Mouse (Mus musculus) liver, embryonic 15.5 days (tissue): ENCODE measurements around the gene Srms. TPM values are rescaled to one million over a fixed set of nuclear protein-coding genes. Genes with fewer than 3 reads are reported as not detected.

ENCODE experiments used
- ATAC-seq: fragments of 200-750 bp; cut with Nextera tagmentation; 2 replicates; pipeline ENCODE4 v1.8.0; 2017; ENCODE audit warnings: moderate number of reproducible peaks, mild to moderate bottlenecking, moderate library complexity; ENCODE audit not compliant: insufficient read depth
- H3K27ac ChIP-seq: fragments of 300-500 bp; sonication (generic); replicated peaks from 2 replicates; pipeline ENCODE4 v1.5.1; 2015; ENCODE audit warnings: mild to moderate bottlenecking, inconsistent platforms
- H3K27me3 ChIP-seq: fragments of 300-500 bp; sonication (generic); 2 replicates; pipeline ENCODE4 v1.6.1; 2015; ENCODE audit warnings: mild to moderate bottlenecking, inconsistent platforms
- H3K36me3 ChIP-seq: fragments of 300-500 bp; sonication (generic); replicated peaks from 2 replicates; pipeline ENCODE4 v1.6.1; 2015; ENCODE audit warnings: moderate library complexity, mild to moderate bottlenecking, inconsistent platforms
- H3K4me1 ChIP-seq: fragments of 300-500 bp; sonication (generic); replicated peaks from 2 replicates; pipeline ENCODE4 v1.6.1; 2015; ENCODE audit warnings: inconsistent platforms
- H3K4me2 ChIP-seq: fragments of 300-500 bp; sonication (generic); 2 replicates; pipeline ENCODE4 v1.6.1; 2015; ENCODE audit warnings: moderate library complexity, mild to moderate bottlenecking, inconsistent platforms
- H3K4me3 ChIP-seq: fragments of 300-500 bp; sonication (generic); replicated peaks from 2 replicates; pipeline ENCODE4 v1.5.1; 2015; ENCODE audit warnings: mild to moderate bottlenecking, inconsistent platforms
- H3K9ac ChIP-seq: fragments of 300-500 bp; sonication (generic); 2 replicates; pipeline ENCODE4 v1.6.1; 2015; ENCODE audit warnings: moderate library complexity, mild to moderate bottlenecking, inconsistent platforms
- H3K9me3 ChIP-seq: fragments of 300-500 bp; sonication (generic); replicated peaks from 2 replicates; pipeline ENCODE4 v1.6.1; 2016; ENCODE audit warnings: inconsistent platforms
- WGBS: fragments of 180-500 bp; shearing (Covaris S2); methylation state at CpG from one replicate; pipeline ENCODE4 v1.1.7; 2015; ENCODE audit warnings: mixed read lengths; ENCODE audit not compliant: insufficient replicate concordance; 5-methylcytosine and 5-hydroxymethylcytosine counted together
- polyA plus RNA-seq: library from polyadenylated mRNA; unstranded; fragments of >200 nt; fragmentation: Nextera tagmentation; extraction: Ambion mirVana; gene quantifications from 2 replicates; pipeline ENCODE4 v1.2.1, GENCODE M21; 2015

Srms gene
- polyA plus RNA-seq, 1 experiment from 2014 or later: 0.32 TPM

GRCm38 (mm10) chr2:181238091-181238610, 25.2 kb upstream of the Srms start:
- ATAC-seq: no peak
- Histone ChIP-seq H3K4me2 (no peak overlapping the region), H3K9ac (no peak overlapping the region), H3K27ac (no peak overlapping the region), H3K27me3 (no peaks in the 10 kb centered on the region), H3K4me1 (peaks cover 38% of the 10 kb centered on the region), H3K9me3 (no peaks in the 10 kb centered on the region), H3K36me3 (peaks cover 71% of the 10 kb centered on the region), H3K4me3 (no peak overlapping the region)
- WGBS: 79% methylated on average over 10 of the region's 10 CpGs

GRCm38 (mm10) chr2:181237251-181238014, 24.4 kb upstream of the Srms start:
- ATAC-seq: no peak
- no peak overlapping the region for H3K9ac ChIP-seq
- no peak overlapping the region for H3K4me2 ChIP-seq
- 83% methylated on average over 17 of the region's 17 CpGs for WGBS
- H3K4me1 ChIP-seq: peaks cover 35% of the 10 kb centered on the region
- H3K9me3 ChIP-seq: no peaks in the 10 kb centered on the region
- H3K36me3 ChIP-seq: peaks cover 78% of the 10 kb centered on the region
- no peak overlapping the region for H3K27ac ChIP-seq
- H3K27me3 ChIP-seq: no peaks in the 10 kb centered on the region
- no peak overlapping the region for H3K4me3 ChIP-seq

DNA sequence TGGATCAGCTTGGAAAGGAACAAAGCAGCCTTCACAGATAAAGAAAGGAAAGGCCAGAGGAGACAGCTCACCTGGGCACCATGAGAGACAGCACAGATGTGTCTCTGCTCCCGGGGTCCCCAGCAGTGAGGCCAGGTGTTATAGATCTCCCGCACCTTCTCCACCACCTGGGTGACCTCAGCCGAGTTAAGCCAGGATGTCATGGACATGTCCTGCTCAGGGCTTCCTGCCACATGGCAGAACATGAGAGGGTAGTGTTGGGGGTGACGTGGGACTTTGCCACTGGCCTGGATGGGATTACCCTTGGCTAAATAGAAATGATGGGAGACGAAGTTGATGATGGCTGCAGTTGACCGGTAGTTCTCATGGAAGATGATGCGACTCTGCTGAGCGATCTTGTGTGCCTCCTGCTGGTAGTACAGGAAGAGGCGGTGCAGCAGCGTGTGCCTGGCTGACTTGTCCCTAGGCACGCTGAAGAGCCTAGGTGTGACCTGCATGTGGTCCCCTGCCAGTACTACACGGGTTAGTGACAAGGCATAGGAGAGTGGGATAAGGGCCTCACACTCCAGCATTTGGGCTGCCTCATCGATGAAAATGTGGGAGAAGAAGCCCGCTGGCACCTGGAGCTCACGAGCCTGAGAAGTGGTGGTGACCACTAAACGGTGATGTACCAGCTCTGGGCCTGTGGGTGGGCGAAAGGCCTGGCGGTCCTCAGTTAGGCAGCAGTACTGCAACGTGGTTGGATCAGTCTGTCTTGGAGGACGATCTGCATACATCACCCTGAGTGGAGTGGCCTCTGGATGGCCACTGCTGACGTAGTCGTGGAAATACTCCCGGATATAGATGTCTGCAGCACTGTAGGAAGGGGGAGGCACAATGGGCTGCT, 22.9 kb upstream of the Srms start:
- Histone ChIP-seq H3K4me2 (no peak overlapping the region), H3K4me1 (peaks cover 20% of the 10 kb centered on the region), H3K27ac (no peak overlapping the region), H3K27me3 (no peaks in the 10 kb centered on the region), H3K36me3 (peaks cover 89% of the 10 kb centered on the region), H3K9ac (no peak overlapping the region), H3K9me3 (no peaks in the 10 kb centered on the region), H3K4me3 (no peak overlapping the region)
- WGBS: 74% methylated on average over 23 of the region's 23 CpGs
- no peak for ATAC-seq

- WGBS: 86% methylated on average over 11 of the region's 11 CpGs
- Histone ChIP-seq H3K9ac (no peak overlapping the region), H3K4me1 (peaks cover 7% of the 10 kb centered on the region), H3K9me3 (no peaks in the 10 kb centered on the region), H3K4me3 (no peak overlapping the region), H3K4me2 (no peak overlapping the region), H3K27ac (no peak overlapping the region), H3K36me3 (peaks cover 91% of the 10 kb centered on the region), H3K27me3 (no peaks in the 10 kb centered on the region)
- ATAC-seq: no peak
Observed at GRCm38 (mm10) chr2:181234680-181235079, 21.7 kb upstream of the Srms start.

DNA sequence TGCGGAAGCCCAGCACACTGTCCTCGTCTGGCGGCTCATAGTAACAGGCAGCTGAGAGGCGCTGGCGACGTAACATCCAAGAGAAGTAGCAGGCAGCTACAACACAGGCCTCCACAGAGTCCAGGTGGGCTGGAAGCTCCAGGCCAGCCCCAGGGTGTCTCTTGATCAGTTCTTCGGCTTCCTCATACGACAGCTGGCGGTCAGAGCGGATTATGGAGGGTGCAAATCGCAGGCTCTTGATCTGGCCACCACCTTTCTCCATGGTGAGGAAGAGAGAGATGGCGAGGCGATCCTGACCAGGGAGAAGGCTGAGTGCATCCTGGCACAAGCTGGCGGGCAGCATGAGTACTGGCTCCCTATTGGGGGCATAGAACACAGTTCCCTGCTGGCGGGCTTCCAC, 20.5 kb upstream of the Srms start:
- H3K27ac ChIP-seq: no peak overlapping the region
- H3K9me3 ChIP-seq: no peaks in the 10 kb centered on the region
- no peaks in the 10 kb centered on the region for H3K4me1 ChIP-seq
- H3K4me2 ChIP-seq: no peak overlapping the region
- WGBS: 86% methylated on average over 15 of the region's 15 CpGs
- no peak for ATAC-seq
- H3K27me3 ChIP-seq: no peaks in the 10 kb centered on the region
- H3K4me3 ChIP-seq: no peak overlapping the region
- peaks cover 96% of the 10 kb centered on the region for H3K36me3 ChIP-seq
- no peak overlapping the region for H3K9ac ChIP-seq

DNA sequence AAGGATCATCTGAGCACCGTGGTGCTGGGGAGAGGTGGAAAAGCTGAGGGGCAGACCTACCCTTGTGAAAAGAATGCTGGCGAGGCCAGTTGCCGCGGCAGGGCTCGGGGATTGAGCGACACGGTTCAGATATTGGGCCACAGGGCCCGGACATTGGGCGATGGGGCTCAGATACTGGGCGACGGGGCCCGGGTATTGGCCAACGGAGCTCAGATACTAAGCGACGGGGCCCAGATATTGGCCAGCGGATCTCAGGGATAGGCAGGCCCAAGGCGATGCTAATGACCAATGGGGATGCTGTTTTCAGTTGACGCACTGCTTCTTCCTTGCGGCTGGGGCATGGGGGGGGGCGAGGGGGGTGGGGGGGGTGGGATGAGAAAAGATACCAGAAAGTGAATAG, 18.2 kb upstream of the Srms start:
- no peak for ATAC-seq
- Histone ChIP-seq H3K36me3 (peaks cover 93% of the 10 kb centered on the region), H3K9me3 (no peaks in the 10 kb centered on the region), H3K4me1 (no peaks in the 10 kb centered on the region), H3K4me3 (no peak overlapping the region), H3K27ac (no peak overlapping the region), H3K4me2 (no peak overlapping the region), H3K9ac (no peak overlapping the region), H3K27me3 (no peaks in the 10 kb centered on the region)
- 76% methylated on average over 20 of the region's 20 CpGs for WGBS

DNA sequence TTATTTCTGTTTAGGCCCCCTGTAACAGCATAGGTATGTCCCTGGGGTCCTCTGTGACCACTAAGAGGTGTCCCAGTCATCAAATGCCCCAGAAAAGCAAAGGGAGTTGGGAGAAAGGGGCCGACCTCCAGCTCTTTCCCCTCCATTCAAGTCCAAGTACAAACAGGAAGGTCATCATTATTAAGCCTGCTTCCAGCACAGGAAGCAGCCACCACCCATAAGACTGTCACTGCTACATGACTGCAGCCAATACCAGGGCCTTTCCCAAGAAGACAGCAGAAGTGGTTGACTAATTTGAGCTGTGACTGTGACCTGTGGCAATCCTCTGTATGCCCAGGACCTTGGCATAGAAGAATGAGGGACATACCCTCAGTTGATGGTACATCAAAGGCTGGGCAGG, 15.3 kb upstream of the Srms start:
- WGBS: 47% methylated on average over 1 of the region's 1 CpGs
- no peak overlapping the region for H3K27ac ChIP-seq

DNA sequence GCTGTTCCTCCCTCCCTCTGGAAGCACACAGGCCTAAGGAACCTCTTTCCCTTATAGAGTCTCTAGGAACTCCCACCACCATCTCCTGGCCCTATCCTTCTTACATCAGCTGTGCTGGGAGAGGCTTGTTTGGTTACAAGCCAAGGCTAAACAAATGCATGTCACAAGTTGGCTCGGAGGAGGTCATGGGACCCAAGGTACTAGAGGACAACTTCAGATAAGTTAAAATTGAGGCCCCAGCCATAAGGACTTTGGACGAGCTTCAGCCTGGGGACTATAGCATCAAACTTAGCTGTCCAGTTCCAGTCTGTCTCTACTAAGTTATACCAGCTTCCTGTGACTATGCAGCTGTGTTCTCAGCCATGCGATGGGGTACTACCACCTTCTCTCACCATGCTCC, 14.1 kb upstream of the Srms start:
- Histone ChIP-seq H3K4me2 (no peak overlapping the region), H3K4me3 (no peak overlapping the region), H3K9me3 (no peaks in the 10 kb centered on the region), H3K36me3 (peaks cover 53% of the 10 kb centered on the region), H3K27me3 (peaks cover 7% of the 10 kb centered on the region; the same call in 1 of the 2 replicates), H3K9ac (no peak overlapping the region), H3K27ac (no peak overlapping the region), H3K4me1 (no peaks in the 10 kb centered on the region)
- 69% methylated on average over 3 of the region's 3 CpGs for WGBS
- no peak for ATAC-seq

More for the DNA sequence above, 15.3 kb upstream of the Srms start:
- H3K9me3 ChIP-seq: no peaks in the 10 kb centered on the region
- no peak overlapping the region for H3K9ac ChIP-seq
- no peaks in the 10 kb centered on the region for H3K27me3 ChIP-seq
- H3K4me2 ChIP-seq: no peak overlapping the region
- H3K4me1 ChIP-seq: no peaks in the 10 kb centered on the region
- H3K4me3 ChIP-seq: no peak overlapping the region
- no peak for ATAC-seq
- H3K36me3 ChIP-seq: peaks cover 65% of the 10 kb centered on the region

- ATAC-seq: no peak
- Histone ChIP-seq H3K36me3 (peaks cover 35% of the 10 kb centered on the region), H3K9ac (no peak overlapping the region), H3K27me3 (peaks cover 28% of the 10 kb centered on the region), H3K4me1 (peaks cover 7% of the 10 kb centered on the region), H3K27ac (no peak overlapping the region), H3K9me3 (no peaks in the 10 kb centered on the region), H3K4me3 (no peak overlapping the region), H3K4me2 (no peak overlapping the region)
- 61% methylated on average over 2 of the region's 2 CpGs for whole genome bisulfite sequencing
Observed at GRCm38 (mm10) chr2:181224994-181225393, 12.0 kb upstream of the Srms start.

- no peak for ATAC-seq
- H3K9ac ChIP-seq: no peak overlapping the region
Observed at GRCm38 (mm10) chr2:181220361-181220760, 7.4 kb upstream of the Srms start.

DNA sequence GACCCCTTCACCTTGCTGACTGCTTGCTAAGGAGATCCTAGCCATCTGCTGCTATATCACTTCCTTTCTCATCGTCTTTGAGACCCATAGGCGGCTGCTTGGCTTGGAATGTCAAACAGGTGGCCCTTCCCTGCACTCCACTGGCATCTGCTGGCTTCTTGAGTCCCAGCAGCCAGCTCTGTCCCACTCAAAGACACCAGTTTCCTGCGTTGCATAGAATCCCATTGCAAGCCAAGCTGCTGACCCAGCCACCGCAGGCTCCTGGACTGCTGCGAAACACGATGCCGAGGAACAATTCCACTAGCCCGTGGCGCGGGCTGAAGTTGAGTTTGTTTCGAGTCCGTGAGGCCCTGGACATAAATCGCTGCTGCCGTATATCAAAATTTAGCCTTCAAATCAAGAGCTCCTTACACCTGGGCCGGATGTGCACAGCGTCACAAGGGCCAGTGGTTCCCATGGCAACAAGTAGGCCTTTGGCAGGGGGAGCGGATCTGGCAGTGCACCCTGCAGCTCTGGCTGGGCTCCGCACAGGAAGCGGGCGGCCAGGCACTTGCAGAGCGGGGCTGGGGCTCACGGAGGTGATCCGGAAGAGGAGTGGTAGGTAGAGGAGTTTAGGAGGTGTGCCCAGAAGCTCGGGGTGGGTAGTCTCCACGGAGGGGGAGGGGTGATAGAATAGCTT, 6.7 kb upstream of the Srms start, which contains the start of gene Fndc11:
Fndc11 (plus strand) TSS at position 476 of the 679 bp plus-strand sequence.
- H3K9me3 ChIP-seq: no peaks in the 10 kb centered on the region
- peaks cover 38% of the 10 kb centered on the region for H3K4me1 ChIP-seq
- WGBS: 4% methylated on average over 25 of the region's 25 CpGs
- H3K4me3 ChIP-seq: peak within 1 kb of the TSS; percentile 31
- H3K4me2 ChIP-seq: peak within 1 kb of the TSS; percentile 54
- H3K36me3 ChIP-seq: no peaks in the 10 kb centered on the region
- ATAC-seq: peak; percentile 49
- H3K27ac ChIP-seq: no peak within 1 kb of the TSS
- H3K9ac ChIP-seq: no peak within 1 kb of the TSS
- peaks cover 48% of the 10 kb centered on the region for H3K27me3 ChIP-seq

More at GRCm38 (mm10) chr2:181220361-181220760, 7.4 kb upstream of the Srms start:
- Histone ChIP-seq H3K36me3 (no peaks in the 10 kb centered on the region), H3K27me3 (peaks cover 42% of the 10 kb centered on the region), H3K4me1 (peaks cover 32% of the 10 kb centered on the region), H3K9me3 (no peaks in the 10 kb centered on the region), H3K27ac (no peak overlapping the region), H3K4me2 (peak overlapping the region; percentile 54), H3K4me3 (peak overlapping the region; percentile 31; the same call in 1 of the 2 replicates)
- 14% methylated on average over 2 of the region's 2 CpGs for WGBS
